Mouse (Mus musculus): ENCODE data around the gene Gtf2h4. TPM values are rescaled to one million over a fixed set of nuclear protein-coding genes. Genes with fewer than 3 reads are reported as not detected.
A peak's percentile ranks its signal among the peaks of the same experiment; 100 is the strongest.

Gene Gtf2h4
- 21.7 and 23.5 TPM in 2 replicates for polyA plus RNA-seq (2012; rRNA removed)

DNA sequence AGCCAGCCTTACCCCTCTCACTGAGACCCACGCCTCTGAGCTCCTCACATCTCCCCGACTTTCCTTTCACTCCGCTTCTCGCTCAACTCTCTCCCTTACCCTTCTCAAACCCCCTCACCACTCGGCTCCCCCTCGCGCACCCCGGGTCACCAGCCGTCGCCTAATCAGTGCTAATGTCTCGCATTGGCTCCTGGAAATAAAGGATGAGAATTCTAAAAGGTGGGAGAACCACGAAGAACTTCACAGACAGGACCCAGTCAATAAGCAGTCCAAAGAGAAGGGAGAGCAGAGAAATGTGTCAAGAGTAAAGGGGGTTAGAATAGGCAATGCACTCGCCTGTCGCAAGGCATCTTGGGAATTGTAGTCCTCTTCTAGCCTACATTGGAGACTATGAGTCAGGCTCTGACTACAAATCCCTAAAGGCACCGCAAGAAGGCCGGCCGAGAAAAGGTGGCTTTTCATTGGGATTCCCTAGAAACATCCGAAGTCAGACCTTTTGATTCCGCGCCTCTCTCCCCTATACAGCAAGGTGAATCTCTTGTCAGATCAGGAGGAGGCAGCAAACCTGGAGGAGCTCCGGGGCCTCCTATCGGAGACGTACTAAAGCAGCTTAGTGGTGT lies at the start of gene Gtf2h4:
TSS of gene Gtf2h4 (minus strand) at position 324 of the 620 bp plus-strand sequence.
- TF ChIP-seq POLR2A (IDR thresholded peaks at IDR 0.05; ENCODE audit: low read depth, low read length) (no peak), CTCF (IDR thresholded peaks at IDR 0.05; ENCODE audit: extremely low read depth, insufficient read depth, insufficient read length, insufficient replicate concordance) (no peak)
- peak within 1 kb of the TSS; percentile 77 for H3K4me3 ChIP-seq (ENCODE audit: extremely low read depth, insufficient read depth, insufficient read length)
- H3K36me3 ChIP-seq (ENCODE audit: control insufficient read depth, insufficient read depth, low read length) = no peaks in the 10 kb centered on the region
- DNase-seq (ENCODE audit: low read depth in 1 of 2, low spot score in 2 of 2) = peak; percentile 84 to 93
- 0 out of 2 replicates have a peak within 1 kb of the TSS, but pooled peaks have one; percentile 26 for H3K27ac ChIP-seq (ENCODE audit: insufficient read depth, low read length)
- WGBS = 2% methylated on average over 23 of the region's 23 CpGs
- H3K4me1 ChIP-seq (ENCODE audit: control insufficient read depth, insufficient read depth, insufficient read length) = peaks cover 5% of the 10 kb centered on the region; the same call in 1 of the 2 replicates
- no peaks in the 10 kb centered on the region for H3K27me3 ChIP-seq (ENCODE audit: control insufficient read depth, insufficient read depth, low read length)

DNA sequence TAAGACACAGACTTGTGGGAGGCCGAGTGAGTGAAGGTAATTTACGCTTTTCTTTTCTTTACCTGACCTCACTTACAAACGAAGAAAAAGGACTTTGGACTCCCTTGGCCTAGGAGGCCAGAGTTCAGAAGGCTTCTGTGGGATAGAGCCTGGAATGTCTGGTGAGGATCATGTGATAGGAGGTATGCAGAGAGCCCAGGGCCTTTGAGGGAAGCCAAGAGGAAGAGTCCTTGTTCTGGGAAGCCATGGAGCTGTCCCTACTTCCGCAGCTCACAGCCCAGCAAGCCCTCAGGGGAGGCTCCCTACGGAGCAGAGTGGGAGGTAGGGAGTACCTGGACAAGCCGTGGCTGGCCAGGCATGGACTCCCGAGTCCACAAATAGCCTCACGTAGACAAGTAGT lies 48.1 kb upstream of the Gtf2h4 start:
- Histone ChIP-seq H3K27me3 (ENCODE audit: control insufficient read depth, insufficient read depth, low read length) (no peaks in the 10 kb centered on the region; the same call in 1 of the 2 replicates), H3K4me1 (ENCODE audit: control insufficient read depth, insufficient read depth, insufficient read length) (no peaks in the 10 kb centered on the region), H3K4me3 (ENCODE audit: extremely low read depth, insufficient read depth, insufficient read length) (no peak overlapping the region), H3K27ac (ENCODE audit: insufficient read depth, low read length) (no peak overlapping the region), H3K36me3 (ENCODE audit: control insufficient read depth, insufficient read depth, low read length) (no peaks in the 10 kb centered on the region)
- TF ChIP-seq CTCF (IDR thresholded peaks at IDR 0.05; ENCODE audit: extremely low read depth, insufficient read depth, insufficient read length, insufficient replicate concordance) (no peak), POLR2A (IDR thresholded peaks at IDR 0.05; ENCODE audit: low read depth, low read length) (no peak)
- 80% methylated on average over 8 of the region's 8 CpGs for WGBS
- no peak for DNase-seq (ENCODE audit: low read depth in 1 of 2, low spot score in 2 of 2)

- H3K4me3 ChIP-seq (ENCODE audit: extremely low read depth, insufficient read depth, insufficient read length) = no peak overlapping the region
- TF ChIP-seq POLR2A (IDR thresholded peaks at IDR 0.05; ENCODE audit: low read depth, low read length) (no peak), CTCF (IDR thresholded peaks at IDR 0.05; ENCODE audit: extremely low read depth, insufficient read depth, insufficient read length, insufficient replicate concordance) (no peak)
- no peak for DNase-seq (ENCODE audit: low read depth in 1 of 2, low spot score in 2 of 2)
- H3K27ac ChIP-seq (ENCODE audit: insufficient read depth, low read length) = no peak overlapping the region; the same call in 1 of the 2 replicates
- H3K36me3 ChIP-seq (ENCODE audit: control insufficient read depth, insufficient read depth, low read length) = no peaks in the 10 kb centered on the region
- 57% methylated on average over 11 of the region's 11 CpGs for WGBS
- no peaks in the 10 kb centered on the region for H3K4me1 ChIP-seq (ENCODE audit: control insufficient read depth, insufficient read depth, insufficient read length)
- no peaks in the 10 kb centered on the region for H3K27me3 ChIP-seq (ENCODE audit: control insufficient read depth, insufficient read depth, low read length)
Measured at GRCm38 (mm10) chr17:35720340-35720727, 46.8 kb upstream of the Gtf2h4 start.

DNA sequence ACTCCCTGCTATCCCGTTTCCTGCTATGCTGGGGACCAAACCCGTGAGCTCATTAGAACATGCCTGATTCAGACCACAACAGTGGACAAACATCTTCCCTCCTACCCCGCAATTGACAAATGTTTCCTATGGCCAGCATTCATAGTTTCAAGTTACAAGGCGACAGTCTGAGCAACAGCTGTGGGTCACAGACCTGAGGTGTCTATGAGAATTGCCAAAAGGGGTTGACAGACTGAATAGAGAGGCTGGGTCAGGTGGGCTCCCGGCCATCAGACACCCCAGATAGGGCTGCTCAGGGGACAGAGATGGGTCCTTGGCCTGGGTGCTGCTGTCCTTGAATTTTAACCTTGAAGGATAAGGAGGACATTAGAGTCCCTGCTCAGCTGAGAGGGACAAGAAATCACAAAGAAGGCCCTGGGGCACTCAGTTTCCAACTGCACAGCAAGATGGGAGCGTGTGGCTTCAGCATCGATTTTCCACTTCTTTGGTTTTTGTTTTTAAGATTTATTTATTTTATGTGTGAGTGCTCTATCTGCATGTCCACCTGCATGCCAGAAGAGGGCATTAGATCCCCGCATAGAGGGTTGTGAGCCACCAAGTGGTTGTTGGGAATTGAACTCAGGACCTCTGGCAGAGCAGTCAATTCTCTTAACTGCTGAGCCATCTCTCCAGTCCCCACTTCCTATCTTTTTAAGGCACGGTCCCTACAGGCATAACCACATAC lies 46.2 kb upstream of the Gtf2h4 start:
- Histone ChIP-seq H3K4me3 (ENCODE audit: extremely low read depth, insufficient read depth, insufficient read length) (no peak overlapping the region), H3K27ac (ENCODE audit: insufficient read depth, low read length) (no peak overlapping the region), H3K27me3 (ENCODE audit: control insufficient read depth, insufficient read depth, low read length) (no peaks in the 10 kb centered on the region), H3K4me1 (ENCODE audit: control insufficient read depth, insufficient read depth, insufficient read length) (no peaks in the 10 kb centered on the region), H3K36me3 (ENCODE audit: control insufficient read depth, insufficient read depth, low read length) (no peaks in the 10 kb centered on the region)
- no peak for TF ChIP-seq CTCF (IDR thresholded peaks at IDR 0.05; ENCODE audit: extremely low read depth, insufficient read depth, insufficient read length, insufficient replicate concordance)
- TF ChIP-seq POLR2A (IDR thresholded peaks at IDR 0.05; ENCODE audit: low read depth, low read length) = no peak
- 72% methylated on average over 9 of the region's 9 CpGs for WGBS
- DNase-seq (ENCODE audit: low read depth in 1 of 2, low spot score in 2 of 2) = no peak

GRCm38 (mm10) chr17:35717080-35717479 lies 43.5 kb upstream of the Gtf2h4 start:
- 83% methylated on average over 6 of the region's 6 CpGs for WGBS
- no peak for DNase-seq (ENCODE audit: low read depth in 1 of 2, low spot score in 2 of 2)
- no peaks in the 10 kb centered on the region for H3K27me3 ChIP-seq (ENCODE audit: control insufficient read depth, insufficient read depth, low read length)

DNA sequence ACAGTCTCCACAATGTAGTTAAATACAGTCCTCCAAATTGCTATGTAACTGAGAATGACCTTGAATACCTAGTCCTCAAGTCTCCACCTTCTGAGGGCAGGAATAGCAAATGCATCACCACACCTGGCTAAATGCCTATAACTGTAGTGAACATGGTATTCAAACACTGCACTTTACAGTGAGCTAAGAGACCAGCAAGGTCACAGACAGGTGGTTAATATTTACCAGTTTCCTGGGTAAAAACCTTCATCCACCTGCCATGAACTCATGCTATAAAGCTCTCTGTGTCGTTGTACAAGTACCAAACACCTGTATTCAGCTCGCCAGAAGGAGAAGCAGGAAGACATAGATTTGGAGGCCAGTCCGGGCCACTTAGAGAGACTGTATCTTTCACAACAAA lies 42.6 kb upstream of the Gtf2h4 start:
- no peak overlapping the region for H3K4me3 ChIP-seq (ENCODE audit: extremely low read depth, insufficient read depth, insufficient read length)
- DNase-seq (ENCODE audit: low read depth in 1 of 2, low spot score in 2 of 2) = no peak
- 85% methylated on average over 3 of the region's 3 CpGs for WGBS
- no peaks in the 10 kb centered on the region for H3K4me1 ChIP-seq (ENCODE audit: control insufficient read depth, insufficient read depth, insufficient read length)
- no peaks in the 10 kb centered on the region for H3K36me3 ChIP-seq (ENCODE audit: control insufficient read depth, insufficient read depth, low read length)
- no peak overlapping the region for H3K27ac ChIP-seq (ENCODE audit: insufficient read depth, low read length)
- TF ChIP-seq CTCF (IDR thresholded peaks at IDR 0.05; ENCODE audit: extremely low read depth, insufficient read depth, insufficient read length, insufficient replicate concordance) = no peak
- TF ChIP-seq POLR2A (IDR thresholded peaks at IDR 0.05; ENCODE audit: low read depth, low read length) = no peak
- H3K27me3 ChIP-seq (ENCODE audit: control insufficient read depth, insufficient read depth, low read length) = no peaks in the 10 kb centered on the region

More at GRCm38 (mm10) chr17:35717080-35717479, 43.5 kb upstream of the Gtf2h4 start:
- H3K27ac ChIP-seq (ENCODE audit: insufficient read depth, low read length) = no peak overlapping the region
- H3K36me3 ChIP-seq (ENCODE audit: control insufficient read depth, insufficient read depth, low read length) = no peaks in the 10 kb centered on the region
- TF ChIP-seq POLR2A (IDR thresholded peaks at IDR 0.05; ENCODE audit: low read depth, low read length) = no peak
- no peak for TF ChIP-seq CTCF (IDR thresholded peaks at IDR 0.05; ENCODE audit: extremely low read depth, insufficient read depth, insufficient read length, insufficient replicate concordance)
- H3K4me3 ChIP-seq (ENCODE audit: extremely low read depth, insufficient read depth, insufficient read length) = no peak overlapping the region
- H3K4me1 ChIP-seq (ENCODE audit: control insufficient read depth, insufficient read depth, insufficient read length) = no peaks in the 10 kb centered on the region
